Mouse (Mus musculus): ENCODE data around the gene Lrig2. TPM values are rescaled to one million over a fixed set of nuclear protein-coding genes. Genes with fewer than 3 reads are reported as not detected.

The Lrig2 gene
- total RNA-seq, 2 experiments from 2014 or later = 4.1 to 5.3 TPM

GRCm38 (mm10) chr3:104389449-104389848 lies 122.3 kb downstream of the Lrig2 start:
- no peak for DNase-seq
- intact Hi-C loops (cut with DNase I) = no loop called here

DNA sequence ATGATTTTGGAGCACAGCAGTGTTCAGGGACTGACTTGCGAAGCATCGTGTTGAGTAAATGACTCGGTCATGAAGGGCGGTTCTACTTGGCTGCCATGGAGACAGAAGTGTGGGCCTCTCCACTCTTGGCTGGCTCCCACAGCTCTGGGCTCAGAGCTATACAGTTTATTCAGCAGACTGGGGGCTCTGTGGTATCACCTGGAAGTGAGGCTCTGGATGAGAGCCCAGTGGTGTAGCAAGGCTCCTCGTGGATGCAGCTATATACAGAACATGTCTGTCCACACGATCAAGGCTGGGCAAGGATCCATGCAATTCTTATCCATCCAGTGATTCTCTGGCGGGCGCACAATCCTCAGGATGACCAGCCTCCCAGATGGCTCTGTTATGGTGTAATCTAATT lies 126.1 kb downstream of the Lrig2 start:
- DNase-seq = peak; percentile 17 to 28
- intact Hi-C loops (cut with DNase I) = no loop called here

GRCm38 (mm10) chr3:104383681-104384341 lies 127.9 kb downstream of the Lrig2 start:
- peak in 1 of 2 experiments; percentile 23 for DNase-seq
- intact Hi-C loops (cut with DNase I) = no loop called here

DNA sequence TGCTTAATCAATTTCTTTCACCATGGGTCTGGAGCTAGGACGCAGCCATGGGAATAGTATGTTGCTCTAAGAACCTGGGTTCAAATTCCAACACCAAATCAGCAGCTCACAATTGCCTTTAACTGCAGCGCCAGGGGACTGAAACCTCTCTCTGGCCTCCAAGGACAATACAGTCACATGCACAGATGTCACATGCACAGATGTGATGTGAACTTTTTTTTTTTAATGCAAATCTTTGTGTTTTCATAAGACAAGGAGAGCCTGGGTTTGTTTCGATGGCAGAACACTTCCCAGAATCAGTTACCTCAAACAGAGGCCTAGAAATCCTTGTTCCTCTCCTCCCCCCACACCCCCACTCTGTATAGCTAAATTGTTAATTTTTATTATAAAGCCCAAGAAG lies 133.5 kb downstream of the Lrig2 start:
- intact Hi-C loops (cut with DNase I) = no loop called here

DNA sequence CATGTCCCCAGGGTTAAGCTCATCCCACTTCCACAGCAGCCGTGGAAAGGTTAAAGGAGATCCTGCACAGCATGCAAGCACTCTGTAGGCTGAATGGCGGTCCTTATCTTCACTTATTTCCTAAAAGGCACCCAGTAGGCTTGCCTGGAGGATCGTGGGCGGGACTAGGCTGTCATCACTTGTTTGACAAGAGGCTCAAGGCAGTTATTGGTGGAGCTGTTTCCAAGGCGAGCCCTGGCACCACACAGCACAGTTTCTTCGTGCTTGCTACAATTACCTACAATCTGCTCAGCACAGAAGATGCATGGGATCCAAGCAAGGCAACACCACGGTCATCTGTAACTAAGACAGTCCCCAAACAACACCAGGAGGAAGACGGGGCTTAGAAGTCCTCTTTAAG lies 137.8 kb downstream of the Lrig2 start:
- intact Hi-C loops (cut with DNase I) = no loop called here
- DNase-seq = no peak

More for the DNA sequence above, 133.5 kb downstream of the Lrig2 start:
- no peak for DNase-seq

GRCm38 (mm10) chr3:104372374-104372773 lies 139.3 kb downstream of the Lrig2 start:
- intact Hi-C loops (cut with DNase I) = no loop called here
- DNase-seq = no peak

GRCm38 (mm10) chr3:104367912-104368311 lies 143.8 kb downstream of the Lrig2 start:
- DNase-seq = no peak
- intact Hi-C loops (cut with DNase I) = no loop called here

- no peak for DNase-seq
- intact Hi-C loops (cut with DNase I) = no loop called here
Measured at GRCm38 (mm10) chr3:104361814-104362213, 149.9 kb downstream of the Lrig2 start.

- intact Hi-C loops (cut with DNase I) = no loop called here
- peak in 1 of 2 experiments; percentile 5 for DNase-seq
Measured at GRCm38 (mm10) chr3:104360325-104360724, 151.4 kb downstream of the Lrig2 start.

DNA sequence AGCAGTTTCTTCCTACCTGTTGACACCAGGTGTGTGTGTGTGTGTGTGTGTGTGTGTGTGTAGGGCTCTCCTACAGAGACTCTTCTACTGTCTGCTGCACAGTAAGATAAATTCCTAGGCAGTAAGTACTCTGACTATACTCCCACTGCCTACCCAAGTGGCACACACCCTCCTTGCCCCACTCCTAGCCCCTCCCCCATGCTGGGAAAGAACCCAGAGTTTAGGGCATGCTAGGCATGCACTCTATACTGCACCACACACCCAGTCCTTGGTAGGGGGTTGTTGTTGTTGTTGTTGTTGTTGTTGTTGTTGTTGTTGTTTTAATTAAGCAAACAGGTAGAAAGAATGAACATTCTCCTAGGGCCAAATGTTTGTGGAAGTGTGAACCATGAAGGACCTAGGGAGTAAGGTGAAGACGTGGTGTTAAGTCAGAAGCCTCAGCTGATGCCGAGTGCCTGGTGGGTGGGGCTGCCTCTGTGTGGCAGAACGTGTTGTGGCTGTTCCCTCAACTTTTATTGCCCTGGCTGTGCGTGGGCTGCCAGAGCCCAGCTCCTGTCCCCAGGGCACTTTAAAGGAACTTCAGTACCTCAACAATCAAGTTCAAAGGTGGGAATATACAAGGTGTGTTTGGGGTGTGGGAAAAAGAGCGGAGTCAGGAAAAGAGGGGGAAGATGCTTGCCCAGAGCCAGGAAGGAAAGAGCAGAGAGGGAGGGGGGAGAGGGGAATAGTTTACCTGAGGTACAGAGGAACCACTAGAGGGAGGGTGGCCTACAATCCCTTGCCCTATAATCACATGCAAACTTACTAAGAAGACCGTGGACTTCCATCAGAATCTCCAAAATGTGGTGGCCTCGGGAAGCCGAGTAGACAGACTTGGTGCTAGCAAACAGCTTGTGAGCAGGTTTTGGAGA lies 152.2 kb downstream of the Lrig2 start:
- intact Hi-C loops (cut with DNase I) = no loop called here
- no peak for DNase-seq

DNA sequence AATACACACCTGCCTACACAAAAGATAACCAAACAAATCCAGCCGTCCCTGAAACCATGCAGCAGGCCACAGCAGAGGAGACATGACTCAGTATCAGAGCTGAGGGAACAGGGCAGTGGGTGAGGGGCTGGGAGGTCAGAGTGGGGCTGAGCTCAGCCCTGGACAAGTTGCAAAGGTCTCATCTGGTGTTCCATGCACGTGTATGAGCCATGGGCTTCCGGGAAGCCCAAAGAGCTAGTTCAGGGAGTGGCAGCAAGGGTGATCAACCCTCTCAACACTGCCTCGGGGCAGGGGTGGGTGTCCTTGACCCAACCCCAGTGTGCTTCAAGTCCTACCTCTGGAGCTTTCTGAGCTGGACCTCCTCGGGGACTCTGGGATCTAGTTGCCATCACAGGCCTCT lies 153.0 kb downstream of the Lrig2 start:
- no peak for DNase-seq
- intact Hi-C loops (cut with DNase I) = no loop called here

DNA sequence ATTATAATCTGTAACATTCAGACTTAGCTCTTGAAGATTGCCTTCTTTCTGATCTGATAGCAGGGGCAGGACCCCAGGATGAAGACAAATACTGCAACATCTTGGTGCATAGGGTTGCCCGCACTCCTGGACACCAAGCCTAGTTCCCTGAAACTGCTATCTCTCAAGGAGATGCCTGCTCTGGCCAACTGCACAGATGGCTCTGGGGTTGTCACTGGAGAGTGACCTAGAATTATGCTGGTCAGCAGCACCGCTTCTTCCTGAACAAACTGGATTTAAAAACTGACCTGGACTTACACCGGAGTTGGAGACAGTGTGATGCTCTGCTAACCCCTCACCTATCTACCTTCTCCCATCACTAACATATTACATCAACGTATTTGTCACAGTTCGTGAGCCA lies 155.6 kb downstream of the Lrig2 start:
- no peak for DNase-seq
- intact Hi-C loops (cut with DNase I) = no loop called here

- intact Hi-C loops (cut with DNase I) = no loop called here
- no peak for DNase-seq
Measured at GRCm38 (mm10) chr3:104353884-104354283, 157.8 kb downstream of the Lrig2 start.

DNA sequence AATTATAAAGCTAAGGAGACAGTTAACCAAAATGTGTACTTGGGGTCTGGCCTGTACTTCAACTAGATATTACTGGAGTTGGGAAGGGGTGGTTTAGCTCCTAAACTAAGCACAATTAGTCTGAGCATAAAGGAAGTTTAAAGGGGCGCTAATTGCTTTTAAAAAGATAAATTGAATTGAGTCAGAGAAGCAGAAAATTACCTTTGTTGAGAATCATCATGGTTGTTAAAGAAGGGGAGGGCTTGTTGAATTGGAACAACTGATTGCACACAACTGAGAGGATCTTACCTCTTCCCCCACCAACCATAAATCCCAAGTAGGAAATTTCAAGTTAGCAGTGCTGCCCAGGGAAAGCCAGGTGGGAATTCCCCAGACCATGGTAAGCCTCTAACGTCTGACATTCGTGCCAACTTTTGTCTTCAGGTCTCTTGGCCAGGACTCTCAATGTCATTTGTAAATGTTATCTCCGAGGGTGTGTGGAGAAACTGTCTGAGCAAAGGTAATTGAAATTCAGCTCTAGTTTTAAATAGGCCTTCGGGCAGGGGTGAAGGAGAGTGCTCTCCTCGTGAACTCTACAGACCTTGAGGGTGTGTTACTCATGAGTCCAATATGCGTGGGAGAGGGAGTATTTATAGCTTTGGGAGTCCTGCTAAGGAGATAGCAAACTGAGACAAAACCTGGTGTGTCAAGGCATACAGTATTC lies 159.2 kb downstream of the Lrig2 start:
- intact Hi-C loops (cut with DNase I) = no loop called here
- DNase-seq = no peak

GRCm38 (mm10) chr3:104350253-104350945 lies 161.3 kb downstream of the Lrig2 start:
- DNase-seq = no peak
- intact Hi-C loops (cut with DNase I) = no loop called here

GRCm38 (mm10) chr3:104349847-104350228 lies 161.9 kb downstream of the Lrig2 start:
- DNase-seq = no peak
- intact Hi-C loops (cut with DNase I) = no loop called here

GRCm38 (mm10) chr3:104349203-104349846 lies 162.4 kb downstream of the Lrig2 start:
- no peak for DNase-seq
- intact Hi-C loops (cut with DNase I) = no loop called here
